Mouse (Mus musculus) frontal cortex, postnatal 10 days (tissue): ENCODE results near the gene Stk31.
"Not testable (repeated sequence)": the region's sequence is repeated elsewhere in the genome, so short reads cannot be mapped to it uniquely, and the experiment has no call there.

Experiments
- DNase-seq, 2 experiments: peaks; one replicate each; pipeline ENCODE4 v3.0.0; 2022; ENCODE audit warnings: low spot score in 2 of 2, mixed read lengths in 1 of 2

Gene Stk31

DNA sequence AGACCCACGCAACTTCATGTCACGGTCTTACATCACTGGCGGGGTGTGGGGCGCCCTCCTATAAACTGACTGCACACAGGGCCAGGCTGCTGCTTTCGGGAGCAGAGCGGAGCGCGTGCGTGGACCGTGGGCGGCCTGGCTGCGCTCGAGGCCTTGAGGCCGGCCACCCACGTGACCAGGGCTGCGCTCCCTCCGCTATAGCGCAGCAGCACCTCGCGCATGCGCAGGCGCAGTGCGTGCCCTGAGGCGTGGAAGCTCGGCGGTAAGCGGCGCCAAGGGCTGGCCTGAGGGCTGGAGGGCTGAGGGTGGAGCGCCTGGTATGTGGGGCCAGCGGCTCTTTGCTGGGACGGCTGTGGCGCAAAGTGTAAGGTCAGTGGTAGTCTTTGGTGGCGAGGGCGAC lies at the start of gene Stk31:
Stk31 (plus strand) TSS at position 289 of the 400 bp plus-strand sequence.
- peak in 1 of 2 experiments; percentile 15 for DNase-seq

DNA sequence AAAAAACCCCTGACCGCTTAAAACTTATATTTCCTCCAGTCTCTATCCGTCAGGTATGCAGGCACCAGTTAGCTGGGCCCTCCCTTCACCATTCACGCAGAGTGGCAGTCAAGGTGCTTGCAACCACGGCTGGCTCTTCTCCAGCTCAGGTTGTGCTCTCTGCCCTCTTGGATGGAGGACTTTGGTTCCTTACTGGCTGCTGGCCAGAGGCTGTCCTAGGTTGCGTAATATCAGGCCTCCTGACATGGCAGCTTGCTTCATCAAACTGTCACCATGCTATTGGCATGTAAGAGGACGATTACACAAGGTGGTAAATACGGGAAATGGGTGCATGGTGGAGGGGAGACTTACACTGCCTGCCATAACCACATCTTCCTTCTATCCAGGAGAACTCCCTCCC lies 45.6 kb upstream of the Stk31 start:
- no peak for DNase-seq

DNA sequence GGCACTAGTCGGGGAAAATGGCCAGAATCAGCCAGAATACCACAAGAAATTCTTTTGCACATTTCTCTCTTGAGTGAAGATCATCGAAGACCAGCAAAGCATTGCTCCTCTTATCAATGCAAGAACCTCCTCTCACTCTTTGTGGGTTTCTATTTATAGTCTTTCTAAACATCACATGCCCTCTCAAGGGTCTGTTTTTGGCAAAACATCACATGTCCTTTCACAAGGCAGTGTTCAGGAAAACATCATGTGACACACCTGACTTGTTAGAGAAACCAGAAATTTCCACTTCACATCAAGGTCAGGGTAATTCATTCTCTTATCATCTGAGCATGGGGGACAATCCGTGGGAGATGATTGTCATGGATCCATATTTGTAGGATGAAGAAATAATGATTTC lies 40.8 kb upstream of the Stk31 start:
- DNase-seq: no peak

DNA sequence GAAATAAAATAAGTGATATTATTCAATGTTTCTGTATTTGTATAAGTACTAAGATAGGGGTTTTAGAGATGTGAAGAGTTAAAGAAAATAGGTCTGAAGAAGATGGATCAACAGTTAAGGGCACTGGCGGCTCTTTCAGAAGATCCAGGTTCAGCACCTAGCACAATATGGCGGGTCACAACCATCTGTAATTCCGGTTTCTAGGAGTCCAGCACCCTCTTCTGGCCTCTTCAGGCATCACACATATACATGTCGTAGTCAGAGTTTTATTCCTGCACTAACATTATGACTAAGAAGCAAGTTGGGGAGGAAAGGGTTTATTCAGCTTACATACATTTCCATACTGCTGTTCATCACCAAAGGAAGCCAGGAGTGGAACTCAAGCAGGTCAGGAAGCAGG lies 40.2 kb upstream of the Stk31 start:
- DNase-seq: no peak

DNA sequence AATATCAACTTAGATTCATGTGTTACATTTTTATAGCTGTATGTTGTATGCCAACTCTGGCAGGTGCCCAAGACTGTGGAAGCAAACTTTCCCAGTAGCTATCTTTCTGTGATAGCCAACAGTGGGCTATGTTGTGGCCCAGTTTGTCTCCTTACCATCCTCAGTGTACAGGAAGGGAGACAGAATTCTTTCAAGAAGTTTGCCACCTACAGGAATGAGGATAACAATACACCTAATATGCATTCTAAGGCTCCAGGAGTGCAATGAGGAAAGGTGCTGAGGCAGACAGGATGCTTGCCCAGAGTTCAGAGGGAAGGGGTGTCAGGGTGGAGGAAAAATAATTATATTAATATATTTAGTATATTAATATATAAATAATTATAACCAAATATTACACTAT lies 35.0 kb upstream of the Stk31 start:
- no peak for DNase-seq

DNA sequence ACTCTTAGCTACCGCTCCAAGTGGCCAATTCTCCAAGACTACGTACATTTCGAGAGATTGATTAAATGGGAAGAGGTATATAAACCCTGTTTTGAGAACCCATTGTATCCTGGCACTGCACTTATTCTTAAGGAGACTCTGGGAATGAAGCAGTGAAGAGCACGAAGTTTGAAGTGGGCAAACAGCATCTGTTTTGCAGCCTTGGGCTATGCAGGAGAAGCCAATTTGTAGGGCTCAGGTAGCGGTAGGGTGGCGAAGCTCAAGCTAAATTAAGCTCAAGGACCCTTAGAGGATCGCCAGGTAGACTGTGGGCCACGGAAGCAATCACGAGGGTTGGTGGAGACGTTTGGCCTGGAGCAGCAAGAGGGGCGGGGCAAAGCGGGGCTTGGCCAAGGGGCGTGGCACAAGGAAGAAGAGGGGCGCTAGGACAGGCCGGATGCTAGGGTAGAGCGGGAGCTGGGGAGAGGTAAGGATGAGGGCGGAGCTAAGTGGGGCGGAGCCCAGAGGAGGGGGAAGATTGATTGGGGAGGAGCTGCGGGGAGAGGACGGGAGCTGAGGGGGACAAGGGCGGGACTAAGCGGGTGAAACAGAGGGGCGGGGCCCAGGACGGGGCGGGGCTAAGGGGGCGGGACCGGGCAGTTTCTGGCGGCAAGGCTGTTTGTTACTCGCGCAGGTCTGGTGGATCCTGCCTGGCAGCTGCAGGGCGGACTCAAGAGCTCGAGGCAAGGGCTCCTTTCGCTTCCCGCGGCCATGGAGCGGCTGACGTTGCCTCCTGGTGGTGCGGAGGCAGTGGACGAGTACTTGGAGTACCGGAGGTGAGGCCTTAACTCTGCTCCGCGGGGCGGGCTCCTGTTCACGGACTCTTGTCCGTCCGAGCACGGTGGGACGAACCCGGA lies 28.0 kb upstream of the Stk31 start, which contains the start of gene Fam221a:
Fam221a (plus strand) TSS at position 581 of the 896 bp plus-strand sequence.
- DNase-seq: peak; percentile 48

DNA sequence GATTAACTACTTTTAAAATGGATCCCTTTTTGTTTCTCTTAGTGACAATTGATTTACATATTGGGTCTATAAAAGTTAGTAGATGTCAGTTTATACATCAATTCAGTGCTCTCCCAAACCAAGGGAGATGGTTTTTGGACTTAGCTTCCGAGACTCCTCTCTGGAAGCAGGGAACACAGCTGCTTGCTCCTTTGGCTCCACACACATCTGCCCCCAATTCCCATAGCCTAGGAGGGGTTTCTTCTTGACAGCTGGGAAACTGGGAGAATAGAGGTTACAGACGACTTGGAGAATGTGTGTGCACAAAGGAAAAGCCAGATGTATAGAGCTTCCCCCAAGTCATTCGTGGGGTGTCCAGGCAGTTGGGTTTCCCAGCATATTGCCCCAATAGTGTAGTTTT lies 27.2 kb upstream of the Stk31 start:
- no peak for DNase-seq

DNA sequence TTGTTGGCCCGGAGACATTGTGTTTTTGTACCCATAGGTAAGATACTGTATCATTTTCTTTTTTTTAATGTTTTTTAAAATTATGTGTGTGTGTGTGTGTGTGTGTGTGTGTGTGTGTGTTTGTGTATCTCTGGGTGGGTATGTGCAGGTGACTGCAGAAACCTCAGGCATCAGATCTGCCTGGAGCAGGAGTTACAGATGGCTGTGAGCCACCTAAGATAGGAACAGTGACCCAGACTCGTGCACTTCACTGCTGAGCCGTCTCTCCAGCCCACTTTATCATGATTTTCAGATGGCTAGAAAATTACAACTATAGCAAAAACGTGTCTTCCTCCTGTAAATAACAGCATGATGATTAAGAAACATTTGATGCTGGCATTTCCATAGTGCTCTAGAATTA lies 22.7 kb upstream of the Stk31 start:
- DNase-seq: no peak

DNA sequence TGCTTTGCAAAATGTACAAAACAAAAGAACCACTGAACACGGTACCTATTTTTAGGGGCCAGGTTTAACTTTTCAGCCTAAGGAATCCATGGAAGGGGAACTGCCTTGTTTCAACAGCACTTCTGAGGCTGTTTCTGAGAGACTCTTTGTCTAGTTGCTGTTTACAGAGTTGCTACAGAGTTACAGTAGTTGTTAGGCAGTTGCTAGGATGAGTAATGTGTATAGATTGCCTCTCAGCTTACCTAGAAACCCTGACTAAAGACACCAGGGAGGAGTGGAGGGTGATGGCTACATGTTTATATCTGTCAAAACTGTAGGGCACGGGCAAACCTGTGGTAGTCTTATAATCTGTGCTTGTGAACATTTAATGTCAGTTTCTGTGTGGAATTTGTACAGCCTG lies 21.5 kb upstream of the Stk31 start:
- DNase-seq: no peak

DNA sequence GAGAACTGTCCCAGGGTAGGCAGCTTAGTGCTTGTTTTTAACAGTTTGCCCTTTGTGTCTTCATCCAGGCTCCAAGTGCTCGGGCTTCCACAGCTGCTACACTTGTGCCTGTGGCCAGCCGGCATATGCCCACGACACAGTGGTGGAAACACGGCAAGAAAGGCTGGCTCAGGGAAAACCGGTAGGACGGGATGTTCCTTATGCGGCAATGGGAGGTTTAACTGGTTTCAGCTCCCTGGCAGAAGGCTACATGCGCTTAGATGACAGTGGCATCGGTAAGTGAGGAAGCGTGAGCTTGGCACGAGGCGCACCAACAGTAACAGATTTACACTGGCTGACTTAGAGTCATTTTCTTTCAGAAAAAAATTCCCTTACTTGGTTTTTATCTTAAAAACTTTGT lies 17.1 kb upstream of the Stk31 start:
- no peak for DNase-seq

DNA sequence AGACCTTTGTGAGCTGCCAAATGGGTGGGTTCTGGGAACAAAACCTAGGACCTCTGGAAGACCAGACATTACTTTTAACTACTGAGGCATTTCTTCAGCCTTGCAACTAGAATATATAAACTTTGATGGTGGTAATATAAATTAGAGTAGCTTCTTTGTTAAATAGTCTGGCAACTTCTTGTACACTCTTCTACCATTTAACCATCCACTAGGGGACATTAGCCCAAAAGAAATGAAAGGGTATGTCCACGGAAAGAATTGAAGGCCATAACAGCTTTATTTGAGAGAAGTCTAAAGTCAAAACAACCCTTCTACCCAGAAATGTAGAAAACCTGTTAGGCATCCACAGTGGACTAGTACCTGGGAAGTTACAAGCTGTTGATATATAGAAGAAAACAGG lies 1.1 kb upstream of the Stk31 start:
- DNase-seq: no peak

DNA sequence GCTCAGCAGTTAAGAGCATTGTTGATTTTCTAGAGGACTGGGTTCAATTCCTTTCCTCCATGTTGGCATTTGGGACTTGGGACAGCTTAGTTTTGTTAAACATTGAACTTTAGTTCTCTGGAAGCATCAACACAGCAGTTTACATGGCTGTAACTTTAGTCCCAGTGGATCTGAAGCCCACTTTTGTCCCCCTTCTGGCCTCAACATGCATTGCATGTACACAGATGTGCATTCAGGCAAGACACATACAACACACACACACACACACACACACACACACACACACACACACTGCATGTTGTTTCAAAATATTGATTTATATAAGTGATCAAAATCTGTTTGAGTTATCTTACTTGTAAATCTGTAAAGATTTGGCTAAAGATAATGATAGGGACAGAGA lies 2.1 kb downstream of the Stk31 start:
- DNase-seq: no peak

DNA sequence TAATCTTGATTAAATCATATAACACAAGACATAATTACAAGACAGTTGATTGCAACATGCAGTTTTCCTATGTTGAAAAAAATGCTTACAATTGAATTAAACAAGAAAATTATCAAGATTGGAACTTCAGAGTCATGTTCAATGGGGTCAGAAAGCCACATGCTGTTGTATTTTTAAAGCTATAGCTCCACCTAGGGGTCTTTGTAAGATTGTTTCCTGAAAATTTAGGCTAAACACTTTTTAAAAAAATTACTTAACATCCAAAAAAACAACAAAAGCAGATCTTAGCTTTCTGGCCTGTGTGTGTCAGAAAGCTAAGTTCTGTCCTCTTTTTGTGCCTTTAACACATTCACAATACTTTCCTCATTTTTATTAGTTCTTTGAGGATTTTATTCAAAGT lies 3.0 kb downstream of the Stk31 start:
- no peak for DNase-seq

DNA sequence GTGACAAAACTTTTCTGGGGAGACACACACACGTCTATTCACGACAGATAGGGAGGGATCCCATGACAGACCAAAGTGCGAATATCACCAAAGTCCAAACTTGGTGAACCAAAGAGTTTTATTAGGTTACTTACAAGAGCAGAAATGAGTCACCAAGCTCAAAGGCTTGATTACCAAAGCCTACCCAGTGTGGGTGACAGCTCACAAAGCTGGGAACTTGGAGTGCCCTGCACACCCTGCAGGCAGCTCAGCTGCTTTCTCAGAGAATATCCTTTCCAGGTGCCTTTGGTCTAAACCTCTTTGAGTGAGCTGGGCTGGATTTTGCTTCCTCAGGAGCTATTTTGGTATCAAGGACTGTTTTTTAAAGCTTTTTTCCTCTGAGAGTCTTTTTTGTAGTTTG lies 15.4 kb downstream of the Stk31 start:
- DNase-seq: no peak

DNA sequence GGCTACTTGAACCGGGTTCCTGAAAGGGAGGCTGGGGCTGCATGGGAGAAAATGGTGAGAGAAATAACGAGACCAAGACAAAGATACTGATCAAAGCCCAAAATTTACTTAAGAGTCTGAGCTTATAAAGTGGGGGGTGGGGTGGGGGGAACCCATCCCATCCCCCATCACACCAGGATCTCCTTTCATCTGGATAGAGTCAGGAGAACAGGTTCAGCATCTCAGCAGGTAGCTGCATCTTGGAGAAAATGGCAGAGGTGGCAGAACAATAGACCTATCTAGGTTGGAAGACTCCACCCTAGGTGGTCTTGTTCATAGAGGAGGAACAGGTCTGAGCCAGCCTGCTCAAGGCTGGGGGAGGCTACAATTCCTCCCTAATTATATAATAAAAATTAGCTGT lies 17.6 kb downstream of the Stk31 start:
- not testable (repeated sequence) for DNase-seq

DNA sequence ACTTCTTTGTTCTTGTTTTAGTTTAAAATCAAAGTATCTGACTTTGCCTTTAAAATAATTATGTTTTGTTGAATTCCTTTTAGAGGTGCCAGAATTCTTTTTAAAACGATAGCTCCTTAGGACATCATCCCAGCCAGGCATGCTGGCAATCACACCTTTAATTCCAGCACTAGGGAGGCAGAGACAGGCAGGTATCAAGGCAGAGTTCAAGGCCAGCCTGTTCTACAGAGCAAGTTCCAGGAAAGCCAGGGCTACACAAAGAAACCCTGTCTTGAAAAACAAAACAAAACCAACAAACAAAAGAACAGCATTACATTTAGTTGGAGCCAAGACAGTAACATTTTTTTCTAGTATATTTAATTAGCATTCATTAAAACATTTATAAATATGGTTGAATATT lies 20.6 kb downstream of the Stk31 start:
- DNase-seq: no peak

DNA sequence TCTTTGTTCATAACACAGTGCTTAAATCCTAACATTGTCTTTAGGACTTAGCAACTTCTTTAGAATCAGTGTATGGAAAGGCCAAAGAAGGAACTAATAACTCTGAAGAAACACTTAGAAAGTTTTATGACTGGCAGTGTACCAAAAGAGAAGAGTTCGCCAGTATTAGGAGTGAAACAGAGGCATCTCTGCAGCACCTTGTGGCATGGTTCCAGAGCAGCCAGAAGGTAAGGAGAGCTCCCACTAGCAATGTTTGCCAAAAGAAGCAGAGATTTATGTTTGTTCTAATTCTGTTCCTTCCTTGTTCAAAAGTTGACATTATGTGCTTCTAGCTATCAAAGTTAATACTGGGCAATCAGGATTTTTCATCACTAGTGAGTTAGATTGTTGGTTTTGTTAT lies 41.9 kb downstream of the Stk31 start:
- DNase-seq: no peak

DNA sequence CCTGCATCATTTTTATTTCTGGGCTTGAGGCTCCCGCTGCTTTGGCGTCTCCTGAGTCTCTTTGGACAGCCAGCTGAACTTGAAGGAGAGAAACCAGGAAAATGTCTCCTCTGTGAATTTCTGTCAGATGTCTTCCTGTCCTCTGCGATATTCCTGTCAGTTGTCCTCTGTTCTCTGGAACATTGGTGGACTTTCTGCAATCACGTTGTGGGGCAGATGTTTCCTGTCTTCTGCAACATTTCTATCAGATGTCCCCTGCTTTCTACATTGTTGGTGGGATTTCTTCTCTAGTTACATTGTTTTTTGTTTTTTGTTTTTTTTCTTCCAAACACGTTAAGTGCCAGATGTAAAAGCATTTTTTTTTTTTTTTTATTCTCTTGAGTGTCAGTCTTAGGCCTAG lies 62.7 kb downstream of the Stk31 start:
- no peak for DNase-seq

DNA sequence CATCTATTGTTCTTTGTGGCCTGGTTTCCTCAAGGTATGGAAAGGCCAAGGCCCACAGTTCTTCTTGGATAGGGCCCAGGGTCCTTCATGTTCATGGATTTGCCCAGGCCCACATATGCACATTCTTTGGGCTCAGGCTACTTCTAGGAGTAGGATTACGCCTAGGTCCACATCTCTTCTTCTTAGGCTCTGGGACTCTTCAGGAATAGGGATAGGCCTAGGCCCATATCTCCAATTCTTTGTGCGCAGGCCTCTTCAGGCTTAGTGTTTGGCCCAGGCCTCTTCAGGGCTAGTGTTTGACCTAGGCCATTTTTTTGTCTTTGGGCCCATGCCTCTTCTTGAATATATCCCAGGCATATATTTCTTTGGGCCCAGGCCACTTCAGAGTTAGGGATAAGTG lies 87.8 kb downstream of the Stk31 start:
- no peak for DNase-seq

DNA sequence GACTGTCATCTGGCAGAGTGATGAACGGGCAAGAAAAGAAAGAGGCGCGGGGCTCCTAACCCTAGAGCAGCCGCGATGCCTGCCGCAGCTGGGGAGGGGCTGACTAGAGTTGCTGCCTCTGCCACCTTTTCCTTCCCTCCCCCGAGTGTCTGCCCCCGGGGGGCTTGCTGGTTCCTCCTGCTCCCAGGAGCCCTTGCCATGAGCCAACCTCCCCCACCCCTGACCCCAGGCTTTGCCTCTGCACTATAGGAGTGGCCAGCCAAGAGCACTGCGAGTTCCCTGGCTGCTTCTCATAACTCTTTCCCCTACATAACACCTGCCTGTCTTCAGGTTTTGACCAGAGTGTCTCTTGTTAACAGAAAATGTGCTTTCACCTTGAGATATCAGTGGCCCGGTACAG lies 96.1 kb downstream of the Stk31 start:
- DNase-seq: no peak

DNA sequence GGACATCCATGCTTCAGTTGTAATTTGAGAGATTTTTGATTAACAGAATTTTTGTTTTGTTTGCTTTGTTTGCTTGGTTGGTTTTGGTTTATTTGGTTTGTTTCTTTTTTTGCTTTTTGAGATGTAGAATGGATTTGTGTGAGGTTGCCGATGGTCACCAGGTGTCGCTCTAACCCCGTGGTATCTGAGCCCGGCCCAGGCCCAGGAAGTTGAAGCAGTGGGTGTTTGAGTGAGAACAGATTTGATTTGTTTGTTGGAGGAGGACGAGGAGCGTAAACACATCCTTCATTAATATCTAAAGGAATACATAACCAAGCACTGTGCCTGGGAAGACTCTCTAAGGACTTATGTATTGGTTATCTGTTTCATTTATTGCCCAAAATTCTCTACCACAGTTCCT lies 123.6 kb downstream of the Stk31 start:
- DNase-seq: peak; percentile 35 to 65
